In the genomic region with DNA sequence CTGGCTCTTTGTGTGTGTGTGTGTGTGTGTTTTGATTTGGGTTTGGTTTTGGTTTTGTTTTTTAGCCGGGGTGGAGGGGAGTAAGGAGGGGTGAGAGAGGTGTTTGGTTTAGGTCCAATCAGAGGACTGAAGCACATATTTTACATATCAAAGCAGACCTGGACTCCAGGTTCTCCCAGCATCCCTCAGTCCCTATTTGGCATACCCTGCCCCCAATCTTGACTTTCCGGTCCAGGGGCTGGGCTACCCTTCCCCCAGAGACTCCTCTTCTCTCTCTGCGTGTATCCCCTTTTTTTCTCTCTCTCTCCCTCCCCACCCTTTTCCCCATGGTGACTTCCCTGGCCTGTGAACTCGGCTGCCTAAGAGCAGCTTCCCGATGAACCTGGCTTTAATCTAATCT, we compare ENCODE assay signal across 40 mouse cellular contexts. TPM values are rescaled to one million over a fixed set of nuclear protein-coding genes. Genes with fewer than 3 reads are reported as not detected.
DNase-seq lines count a peak whose midpoint lies in the region; ATAC-seq and TF ChIP-seq lines count a peak whose summit lies in the region.
"Had no signal": no experiment of that assay in that cellular context is flagged by ENCODE, and none has a peak within 500 bp of the region (broad histone marks: within the 10 kb centered on the region; RNA-seq: fewer than 3 reads in every experiment).

No protein-coding gene starts in this region.

- H3K9me3 ChIP-seq in heart, embryonic 11.5 days (replicated peaks; ENCODE audit: control insufficient read depth, low read length): no peaks in the 10 kb centered on the region
- H3K9me3 ChIP-seq in ES-E14 (ENCODE audit: control insufficient read depth, insufficient read depth, low read depth, low read length): no peaks in the 10 kb centered on the region
- H3K9me3 ChIP-seq: embryonic facial prominence, embryonic 12.5 days; forebrain, embryonic 10.5 days; forebrain, embryonic 15.5 days; intestine, embryonic 15.5 days; limb, embryonic 13.5 days; lung, embryonic 15.5 days; midbrain, embryonic 10.5 days had no signal

- WGBS in heart, embryonic 11.5 days (ENCODE audit: insufficient replicate concordance): 5% methylated on average over 5 of the region's 5 CpGs

- H3K36me3 ChIP-seq in heart, embryonic 11.5 days (ENCODE audit: control insufficient read depth, insufficient read depth, low read length): no peaks in the 10 kb centered on the region
- no peaks in the 10 kb centered on the region for H3K36me3 ChIP-seq in ES-E14 (ENCODE audit: control insufficient read depth, insufficient read depth, low read length, poor library complexity, severe bottlenecking)
- H3K36me3 ChIP-seq: embryonic facial prominence, embryonic 12.5 days; forebrain, embryonic 10.5 days; forebrain, embryonic 15.5 days; intestine, embryonic 15.5 days; limb, embryonic 13.5 days; lung, embryonic 15.5 days; midbrain, embryonic 10.5 days had no signal

- DNase-seq in heart, adult 9 months (ENCODE audit: low spot score in 2 of 2): no peak
- DNase-seq in spleen, postnatal 36 days (ENCODE audit: low spot score in 2 of 2): peak; percentile 17 to 20
- DNase-seq in spleen, postnatal 4 days (ENCODE audit: low spot score in 2 of 2): no peak
- DNase-seq in ES-E14 (ENCODE audit: low read depth, low spot score): no peak
- no peak for DNase-seq in ovary, postnatal 14 days (ENCODE audit: low spot score)
- DNase-seq in cerebellum, postnatal 4 days (ENCODE audit: low spot score in 2 of 2): no peak
- DNase-seq: adrenal gland, postnatal 10 days; cerebellum, adult 8-10 months; cerebellum, postnatal 25 days; gastrocnemius, adult 2 months; gastrocnemius, postnatal 36 days; kidney, adult 2 months; kidney, postnatal 36 days; right cerebral cortex, adult 18-20 months; right cerebral cortex, postnatal 4 days; thymus, postnatal 4 days had no signal

- no peaks in the 10 kb centered on the region for H3K27me3 ChIP-seq in heart, embryonic 11.5 days (ENCODE audit: control insufficient read depth, insufficient read depth, low read length)
- H3K27me3 ChIP-seq: embryonic facial prominence, embryonic 12.5 days; forebrain, embryonic 15.5 days; intestine, embryonic 15.5 days; limb, embryonic 13.5 days; lung, embryonic 15.5 days had no signal

- peak overlapping the region; percentile 19; the same call in 1 of the 2 replicates for H3K4me2 ChIP-seq in heart, embryonic 11.5 days
- H3K4me2 ChIP-seq: embryonic facial prominence, embryonic 12.5 days; forebrain, embryonic 15.5 days; intestine, embryonic 15.5 days; limb, embryonic 13.5 days; liver, embryonic 11.5 days; lung, embryonic 15.5 days had no signal

- no peak overlapping the region for H3K9ac ChIP-seq in heart, embryonic 11.5 days (ENCODE audit: low read depth, low read length)
- H3K9ac ChIP-seq in ES-E14 (ENCODE audit: insufficient read depth, low read depth, low read length, poor library complexity, severe bottlenecking): peak overlapping the region; percentile 48; the same call in 1 of the 2 replicates
- H3K9ac ChIP-seq: embryonic facial prominence, embryonic 12.5 days; forebrain, embryonic 15.5 days; intestine, embryonic 15.5 days; limb, embryonic 13.5 days; lung, embryonic 15.5 days had no signal

- in situ Hi-C loops in ES-E14 (cut with MboI; ENCODE audit: low sequenced_read_pairs in 2 of 2, unreplicated experiment in 2 of 2): no loop called here

- H3K4me1 ChIP-seq in heart, embryonic 11.5 days (ENCODE audit: control insufficient read depth, insufficient read depth, low read length): peaks cover 18% of the 10 kb centered on the region
- H3K4me1 ChIP-seq in ES-E14 (ENCODE audit: control insufficient read depth in 2 of 2, insufficient read depth in 2 of 2, low read length in 2 of 2, poor library complexity in 1 of 2): peaks cover 7 to 9% of the 10 kb centered on the region in 2 experiments
- H3K4me1 ChIP-seq: forebrain, embryonic 15.5 days; intestine, embryonic 15.5 days; lung, embryonic 15.5 days; midbrain, embryonic 10.5 days had no signal

- no peak overlapping the region for H3K4me3 ChIP-seq in heart, embryonic 11.5 days (ENCODE audit: low read depth, low read length)
- peak overlapping the region; percentile 32 to 77; a peak in 3 of 4 replicates for H3K4me3 ChIP-seq in ES-E14 (ENCODE audit: insufficient read depth in 1 of 2, low read depth in 1 of 2, low read length in 2 of 2, poor library complexity in 1 of 2, severe bottlenecking in 1 of 2)
- H3K4me3 ChIP-seq: embryonic facial prominence, embryonic 12.5 days; forebrain, embryonic 10.5 days; forebrain, embryonic 15.5 days; gastrocnemius, adult 2 months; intestine, embryonic 15.5 days; layer of hippocampus, adult 2 months; left cerebral cortex, adult 2 months; limb, embryonic 13.5 days; lung, embryonic 15.5 days; midbrain, embryonic 10.5 days had no signal

- no peak overlapping the region for H3K27ac ChIP-seq in heart, embryonic 11.5 days (ENCODE audit: low read depth, low read length)
- peak overlapping the region; percentile 91; the same call in 1 of the 2 replicates for H3K27ac ChIP-seq in ES-E14 (ENCODE audit: insufficient read depth, low read depth, low read length, poor library complexity, severe bottlenecking)
- H3K27ac ChIP-seq: embryonic facial prominence, embryonic 12.5 days; forebrain, embryonic 10.5 days; forebrain, embryonic 15.5 days; gastrocnemius, adult 2 months; intestine, embryonic 15.5 days; layer of hippocampus, adult 2 months; left cerebral cortex, adult 2 months; limb, embryonic 13.5 days; lung, embryonic 15.5 days; midbrain, embryonic 10.5 days had no signal

- ATAC-seq in heart, embryonic 11.5 days (replicated peaks; ENCODE audit: insufficient number of reproducible peaks, low FRiP score, low TSS enrichment): no peak
- ATAC-seq: forebrain, embryonic 15.5 days; hindbrain, embryonic 16.5 days; intestine, embryonic 15.5 days; midbrain, embryonic 16.5 days had no signal

TF ChIP-seq in ES-E14, 5 proteins besides CTCF, POLR2A, EP300 and RAD21:
- TF ChIP-seq CHD2 (IDR thresholded peaks at IDR 0.05; ENCODE audit: low read depth, low read length) (peak; percentile 52), HCFC1 (IDR thresholded peaks at IDR 0.05; ENCODE audit: borderline replicate concordance, insufficient read depth, low read length) (no peak)

RNA-seq across cellular contexts. Expression of gene Tex21, which starts 31.4 kb away (rescaled TPM):
- polyA plus RNA-seq in heart, embryonic 11.5 days (2014; fragmentation: Nextera tagmentation; extraction: Ambion mirVana): not detected in 2 replicates
- 1.8 and 2.0 TPM in 2 replicates for total RNA-seq in ES-E14 (2012; rRNA removed)
- total RNA-seq: adrenal gland, postnatal 10 days; gastrocnemius, adult 2 months; gastrocnemius, postnatal 36 days; layer of hippocampus, adult 2 months; layer of hippocampus, postnatal 14 days; left cerebral cortex, adult 2 months; left cerebral cortex, postnatal 25 days; megakaryocyte progenitor cell, adult 5-6 weeks; neutrophil, adult 5-6 weeks had no signal
- polyA plus RNA-seq: embryonic facial prominence, embryonic 12.5 days; forebrain, embryonic 10.5 days; forebrain, embryonic 15.5 days; frontal cortex, adult 2 months; hindbrain, embryonic 11.5 days; hindbrain, embryonic 16.5 days; intestine, embryonic 15.5 days; liver, embryonic 11.5 days; liver, embryonic 16.5 days; lung, embryonic 15.5 days; midbrain, embryonic 10.5 days; midbrain, embryonic 16.5 days; neural tube, embryonic 11.5 days; spleen, adult 2 months; stomach, embryonic 14.5 days; thymus, postnatal 0 days had no signal

RNA-seq across cellular contexts. Expression of gene Esr2, which starts 38.1 kb away (rescaled TPM):
- polyA plus RNA-seq in heart, embryonic 11.5 days (2014; fragmentation: Nextera tagmentation; extraction: Ambion mirVana): 0.23 and 0.45 TPM in 2 replicates
- total RNA-seq in ES-E14 (2012; rRNA removed): 0.16 and 0.22 TPM in 2 replicates
- total RNA-seq: adrenal gland, postnatal 10 days; megakaryocyte progenitor cell, adult 5-6 weeks; neutrophil, adult 5-6 weeks had no signal
- polyA plus RNA-seq: liver, embryonic 16.5 days had no signal

RNA-seq across cellular contexts. Expression of gene Mthfd1, which starts 40.0 kb away (rescaled TPM):
- polyA plus RNA-seq in heart, embryonic 11.5 days (2014; fragmentation: Nextera tagmentation; extraction: Ambion mirVana): 44.5 and 48.6 TPM in 2 replicates
- total RNA-seq in ES-E14 (2012; rRNA removed): 182 and 198 TPM in 2 replicates

Comparison
In these comparisons a context has a peak if more than half of its experiments do, and no peak if none do; other contexts are left out.
1. DNase-seq: peak in spleen, postnatal 36 days (2 of 2); none in heart, adult 9 months (0 of 2), spleen, postnatal 4 days (0 of 2), ES-E14 (single experiment), ovary, postnatal 14 days (single experiment) and cerebellum, postnatal 4 days (0 of 2).